Mouse (Mus musculus): ENCODE measurements around the gene Zfp72. TPM values are rescaled to one million over a fixed set of nuclear protein-coding genes. Genes with fewer than 3 reads are reported as not detected.

Gene Zfp72
- total and polyA plus RNA-seq, 3 experiments, result 0.39 to 2.9 (median 2.5) TPM

DNA sequence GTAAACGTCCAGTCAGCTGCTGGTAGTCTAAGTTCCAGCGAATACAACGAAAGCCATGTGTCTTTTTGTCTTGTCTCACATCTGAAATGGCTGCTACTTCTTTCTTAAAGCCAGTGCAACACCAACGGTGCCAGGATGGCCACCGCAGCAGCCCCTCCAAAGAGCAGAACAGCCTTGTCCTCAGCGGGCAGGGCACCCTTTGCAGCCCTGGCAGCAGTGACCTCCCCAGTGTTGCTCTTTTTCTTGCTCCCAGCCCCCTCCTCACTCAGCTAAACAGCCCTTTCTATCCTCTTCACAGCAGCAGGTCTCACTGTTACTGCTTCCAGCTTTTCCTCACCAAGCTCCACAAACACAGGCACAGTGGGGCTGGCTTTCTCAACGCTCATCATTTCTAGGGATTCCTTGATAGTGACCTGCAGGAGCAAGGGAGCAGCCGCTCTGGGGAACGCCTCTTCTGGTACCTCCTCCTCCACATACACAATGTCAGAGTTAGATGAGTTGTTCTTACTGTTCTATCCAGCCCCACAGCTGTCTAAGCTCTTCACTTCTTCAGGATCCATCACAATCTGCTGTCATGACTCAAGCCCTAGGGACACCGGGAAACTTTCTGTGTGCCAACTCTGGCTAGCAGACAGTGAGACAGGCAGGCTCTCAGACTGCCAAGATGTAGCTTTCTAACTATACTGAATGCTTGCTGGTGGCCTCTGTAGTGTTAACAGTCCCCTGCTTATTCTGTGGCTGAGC lies 8.9 kb downstream of the Zfp72 start:
- H3K9ac ChIP-seq (ENCODE audit: low read depth, low read length), result no peak overlapping the region
- TF ChIP-seq CTCF (IDR thresholded peaks at IDR 0.05) (no peak), POLR2A (IDR thresholded peaks at IDR 0.05; ENCODE audit: insufficient read depth, low read depth, low read length) (no peak), EP300 (IDR thresholded peaks at IDR 0.05; ENCODE audit: insufficient read depth, low read depth, low read length) (no peak)
- H3K27me3 ChIP-seq (ENCODE audit: control insufficient read depth, insufficient read depth, low read length), result no peaks in the 10 kb centered on the region
- WGBS, result 60% methylated on average over 10 of the region's 10 CpGs
- H3K36me3 ChIP-seq (ENCODE audit: control insufficient read depth, insufficient read depth, low read length), result 0 out of 2 replicates have a peak, but pooled peaks cover 3% of the 10 kb centered on the region
- no peak overlapping the region for H3K27ac ChIP-seq
- intact Hi-C loops (cut with DNase I), result no loop called here
- H3K79me2 ChIP-seq (replicated peaks; ENCODE audit: control insufficient read depth, insufficient read depth, low read length), result no peaks in the 10 kb centered on the region
- H3K4me3 ChIP-seq, result no peak overlapping the region
- no peaks in the 10 kb centered on the region for H3K4me1 ChIP-seq (ENCODE audit: control insufficient read depth, insufficient read depth, low read length)
- no peak for DNase-seq

DNA sequence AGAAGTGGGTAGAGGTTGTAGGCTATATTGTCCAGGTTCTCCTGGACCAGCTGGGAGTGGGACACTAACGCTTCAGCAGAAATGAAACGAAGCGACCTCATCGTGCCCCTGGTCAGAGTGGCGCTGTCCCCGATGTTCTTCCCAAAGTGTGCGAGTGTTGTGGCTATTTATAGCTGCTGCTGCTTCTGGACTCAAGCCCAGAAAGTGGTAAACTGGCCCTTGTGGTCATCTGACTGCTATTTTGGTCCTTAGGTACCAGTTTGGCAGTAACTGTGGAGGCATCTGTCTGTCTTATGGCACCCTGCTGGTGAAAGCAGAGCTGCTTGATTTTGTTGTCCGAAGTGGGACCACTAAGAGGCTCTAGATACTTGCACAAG lies 26.8 kb downstream of the Zfp72 start, which contains the start of gene Lrrc14b:
Lrrc14b (minus strand) TSS at position 147 of the 377 bp plus-strand sequence.
- 30% methylated on average over 8 of the region's 8 CpGs for WGBS
- TF ChIP-seq EP300 (IDR thresholded peaks at IDR 0.05; ENCODE audit: insufficient read depth, low read depth, low read length), result peak; percentile 78
- TF ChIP-seq POLR2A (IDR thresholded peaks at IDR 0.05; ENCODE audit: insufficient read depth, low read depth, low read length), result peak; percentile 92
- peak; percentile 54 for TF ChIP-seq CTCF (IDR thresholded peaks at IDR 0.05)
- H3K36me3 ChIP-seq (ENCODE audit: control insufficient read depth, insufficient read depth, low read length), result peaks cover 12% of the 10 kb centered on the region
- no peaks in the 10 kb centered on the region for H3K27me3 ChIP-seq (ENCODE audit: control insufficient read depth, insufficient read depth, low read length)
- intact Hi-C loops (cut with DNase I), result no loop called here
- DNase-seq, result peak in 1 of 2 experiments; percentile 76
- H3K4me1 ChIP-seq (ENCODE audit: control insufficient read depth, insufficient read depth, low read length), result no peaks in the 10 kb centered on the region; the same call in 1 of the 2 replicates
- H3K9ac ChIP-seq (ENCODE audit: low read depth, low read length), result peak within 1 kb of the TSS; percentile 70
- H3K4me3 ChIP-seq, result peak within 1 kb of the TSS; percentile 54
- peak within 1 kb of the TSS; percentile 94 for H3K27ac ChIP-seq
- H3K79me2 ChIP-seq (replicated peaks; ENCODE audit: control insufficient read depth, insufficient read depth, low read length), result no peaks in the 10 kb centered on the region

DNA sequence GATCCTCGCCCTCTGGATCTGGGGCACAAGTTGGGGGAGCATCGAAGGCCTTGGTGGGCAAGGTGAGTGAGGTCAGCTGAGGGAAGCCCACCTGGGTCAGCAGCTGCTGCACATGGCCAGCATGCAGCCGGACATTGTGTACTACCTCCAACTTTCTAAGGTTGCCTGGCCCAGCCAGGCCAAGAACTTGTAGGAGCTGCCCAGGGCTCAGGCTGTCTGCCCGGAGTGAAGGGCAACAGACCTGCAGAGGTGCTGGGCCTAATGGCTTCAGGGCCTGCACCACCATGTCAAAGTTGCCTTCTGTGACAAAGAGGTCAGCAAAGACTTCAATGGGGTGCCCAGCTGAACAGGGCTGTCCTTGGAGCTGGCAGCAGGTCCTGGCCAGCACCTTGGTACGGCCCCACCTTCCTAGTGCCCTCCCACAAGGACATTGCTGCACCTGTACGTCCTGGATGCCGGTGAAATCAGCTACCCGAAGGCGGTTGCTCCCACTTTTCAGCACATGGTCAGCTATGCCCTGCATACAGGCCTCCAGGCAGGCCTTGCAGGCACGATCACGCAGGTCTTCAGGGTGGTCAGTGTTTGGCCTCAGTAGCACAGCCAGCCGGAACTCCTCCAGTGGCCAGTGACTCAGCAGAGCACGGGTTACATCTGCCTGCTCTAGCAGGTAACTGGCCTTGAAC lies 27.3 kb downstream of the Zfp72 start:
- H3K4me1 ChIP-seq (ENCODE audit: control insufficient read depth, insufficient read depth, low read length), result no peaks in the 10 kb centered on the region; the same call in 1 of the 2 replicates
- H3K36me3 ChIP-seq (ENCODE audit: control insufficient read depth, insufficient read depth, low read length), result peaks cover 17% of the 10 kb centered on the region
- H3K27ac ChIP-seq, result peak overlapping the region; percentile 94
- peak overlapping the region; percentile 54 for H3K4me3 ChIP-seq
- 52% methylated on average over 13 of the region's 13 CpGs for WGBS
- TF ChIP-seq CTCF (IDR thresholded peaks at IDR 0.05) (no peak), EP300 (IDR thresholded peaks at IDR 0.05; ENCODE audit: insufficient read depth, low read depth, low read length) (0 out of 2 replicates have a peak, but pooled peaks have one; percentile 20)
- no peaks in the 10 kb centered on the region for H3K79me2 ChIP-seq (replicated peaks; ENCODE audit: control insufficient read depth, insufficient read depth, low read length)
- no peaks in the 10 kb centered on the region for H3K27me3 ChIP-seq (ENCODE audit: control insufficient read depth, insufficient read depth, low read length)
- DNase-seq, result peak; percentile 57 to 60
- H3K9ac ChIP-seq (ENCODE audit: low read depth, low read length), result peak overlapping the region; percentile 70
- intact Hi-C loops (cut with DNase I), result no loop called here

DNA sequence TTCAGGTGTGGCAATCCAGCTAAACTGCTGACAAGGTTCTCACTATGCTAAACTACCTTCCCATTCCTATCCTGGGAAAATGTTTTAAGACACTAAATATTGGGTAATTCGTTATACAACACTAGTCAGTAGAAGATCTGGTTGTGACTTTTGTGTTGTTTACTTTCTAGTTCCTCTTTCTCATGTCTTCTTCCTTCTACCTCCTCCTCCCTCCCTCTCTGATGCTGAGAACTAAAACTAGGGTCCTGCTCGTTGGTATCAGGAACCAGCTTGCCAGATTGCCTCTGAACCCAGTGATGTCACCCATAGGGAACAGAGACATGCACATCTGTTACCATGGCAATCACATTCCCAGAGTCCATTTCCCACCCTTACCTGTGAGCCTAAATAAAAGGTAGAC lies 28.4 kb downstream of the Zfp72 start:
- WGBS, result 47% methylated on average over 2 of the region's 2 CpGs

DNA sequence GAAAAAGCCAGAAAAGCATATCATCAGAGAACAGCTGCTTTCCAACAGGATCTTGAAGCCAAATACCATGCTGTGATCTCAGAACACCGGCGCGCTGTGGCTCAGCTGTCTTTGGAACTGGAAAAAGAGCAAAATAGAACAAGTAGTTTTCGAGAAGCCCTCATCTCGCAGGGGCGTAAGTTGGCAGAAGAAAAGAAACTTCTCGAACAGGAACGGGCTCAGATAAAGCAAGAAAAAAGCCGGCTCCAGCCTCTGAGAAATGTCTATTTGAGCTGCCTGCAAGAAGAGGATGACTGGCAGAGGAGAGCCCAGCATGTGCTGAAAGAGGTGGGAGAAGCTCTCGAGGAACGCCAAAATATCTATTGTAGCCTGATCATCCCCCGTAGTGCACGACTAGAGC lies 34.1 kb downstream of the Zfp72 start:
- peaks cover 25% of the 10 kb centered on the region for H3K36me3 ChIP-seq (ENCODE audit: control insufficient read depth, insufficient read depth, low read length)

More for the DNA sequence above, 28.4 kb downstream of the Zfp72 start:
- peak overlapping the region; percentile 35; the same call in 1 of the 2 replicates for H3K9ac ChIP-seq (ENCODE audit: low read depth, low read length)
- no peaks in the 10 kb centered on the region; the same call in 1 of the 2 replicates for H3K4me1 ChIP-seq (ENCODE audit: control insufficient read depth, insufficient read depth, low read length)
- H3K79me2 ChIP-seq (replicated peaks; ENCODE audit: control insufficient read depth, insufficient read depth, low read length), result no peaks in the 10 kb centered on the region
- H3K27ac ChIP-seq, result peak overlapping the region; percentile 94; the same call in 1 of the 2 replicates
- peak overlapping the region; percentile 54 for H3K4me3 ChIP-seq
- H3K36me3 ChIP-seq (ENCODE audit: control insufficient read depth, insufficient read depth, low read length), result peaks cover 19% of the 10 kb centered on the region
- no peaks in the 10 kb centered on the region for H3K27me3 ChIP-seq (ENCODE audit: control insufficient read depth, insufficient read depth, low read length)
- DNase-seq, result no peak
- intact Hi-C loops (cut with DNase I), result no loop called here
- TF ChIP-seq POLR2A (IDR thresholded peaks at IDR 0.05; ENCODE audit: insufficient read depth, low read depth, low read length) (no peak), CTCF (IDR thresholded peaks at IDR 0.05) (no peak), EP300 (IDR thresholded peaks at IDR 0.05; ENCODE audit: insufficient read depth, low read depth, low read length) (no peak)

More for the DNA sequence above, 34.1 kb downstream of the Zfp72 start:
- Histone ChIP-seq H3K4me1 (ENCODE audit: control insufficient read depth, insufficient read depth, low read length) (no peaks in the 10 kb centered on the region; the same call in 1 of the 2 replicates), H3K79me2 (replicated peaks; ENCODE audit: control insufficient read depth, insufficient read depth, low read length) (no peaks in the 10 kb centered on the region; the same call in 1 of the 2 replicates), H3K27me3 (ENCODE audit: control insufficient read depth, insufficient read depth, low read length) (no peaks in the 10 kb centered on the region), H3K4me3 (no peak overlapping the region), H3K27ac (no peak overlapping the region), H3K9ac (ENCODE audit: low read depth, low read length) (no peak overlapping the region)
- 81% methylated on average over 13 of the region's 13 CpGs for WGBS
- no peak for DNase-seq
- intact Hi-C loops (cut with DNase I), result loop anchor here (10.0 kb wide), 1 partner anchor 108 kb away; no protein-coding TSS in a partner anchor
- TF ChIP-seq POLR2A (IDR thresholded peaks at IDR 0.05; ENCODE audit: insufficient read depth, low read depth, low read length) (no peak), EP300 (IDR thresholded peaks at IDR 0.05; ENCODE audit: insufficient read depth, low read depth, low read length) (no peak), CTCF (IDR thresholded peaks at IDR 0.05) (no peak)

All from heart, adult 2 months (tissue).